Mouse (Mus musculus): ENCODE data around the gene Llgl2. TPM values are rescaled to one million over a fixed set of nuclear protein-coding genes. Genes with fewer than 3 reads are reported as not detected.

Llgl2 gene
- total RNA-seq (2021) = 1 to 10 TPM; 2.3 to 3.6 TPM
- long read RNA-seq, experiment 1, partial matches to known transcripts = 1 of 3 reads
- long read RNA-seq, experiment 1, other reads (novel, unspliced or antisense) = 0 of 3 reads
- long read RNA-seq, experiment 2, partial matches to known transcripts = 0 of 2 reads
- long read RNA-seq, experiment 2, other reads (novel, unspliced or antisense) = 2 of 2 reads

GRCm38 (mm10) chr11:115823774-115824740, at the start of gene Llgl2:
Gene Llgl2, plus strand, starts transcription at chr11:115824049.
- no peak; the same call in 1 of the 2 replicates for TF ChIP-seq CTCF (IDR thresholded peaks at IDR 0.05)
- Histone ChIP-seq H3K4me3 (peak within 1 kb of the TSS; percentile 69), H3K27ac (no peak within 1 kb of the TSS)
- intact Hi-C loops (cut with DNase I) = no loop called here
- DNase-seq (ENCODE audit: extremely low spot score in 1 of 2, low spot score in 2 of 2) = peak; percentile 68

- H3K4me3 ChIP-seq = no peak overlapping the region
- H3K27ac ChIP-seq = no peak overlapping the region
- DNase-seq (ENCODE audit: extremely low spot score in 1 of 2, low spot score in 2 of 2) = no peak
- no peak for TF ChIP-seq CTCF (IDR thresholded peaks at IDR 0.05)
- intact Hi-C loops (cut with DNase I) = no loop called here
Measured at GRCm38 (mm10) chr11:115774653-115775052, 49.2 kb upstream of the Llgl2 start.

- peak overlapping the region; percentile 44 for H3K27ac ChIP-seq
- no peak overlapping the region for H3K4me3 ChIP-seq
- intact Hi-C loops (cut with DNase I) = no loop called here
- DNase-seq (ENCODE audit: extremely low spot score in 1 of 2, low spot score in 2 of 2) = peak in 1 of 2 experiments; percentile 10
- TF ChIP-seq CTCF (IDR thresholded peaks at IDR 0.05) = no peak
Measured at GRCm38 (mm10) chr11:115775821-115776665, 47.8 kb upstream of the Llgl2 start.

- intact Hi-C loops (cut with DNase I) = no loop called here
- no peak overlapping the region for H3K4me3 ChIP-seq
- no peak overlapping the region for H3K27ac ChIP-seq
- no peak for TF ChIP-seq CTCF (IDR thresholded peaks at IDR 0.05)
- no peak for DNase-seq (ENCODE audit: extremely low spot score in 1 of 2, low spot score in 2 of 2)
Measured at GRCm38 (mm10) chr11:115776954-115777353, 46.9 kb upstream of the Llgl2 start.

GRCm38 (mm10) chr11:115777487-115778335, 46.1 kb upstream of the Llgl2 start:
- TF ChIP-seq CTCF (IDR thresholded peaks at IDR 0.05) = no peak
- intact Hi-C loops (cut with DNase I) = no loop called here
- no peak for DNase-seq (ENCODE audit: extremely low spot score in 1 of 2, low spot score in 2 of 2)
- Histone ChIP-seq H3K4me3 (no peak overlapping the region), H3K27ac (no peak overlapping the region)

GRCm38 (mm10) chr11:115779038-115779571, 44.7 kb upstream of the Llgl2 start:
- intact Hi-C loops (cut with DNase I) = no loop called here
- peak in 1 of 2 experiments; percentile 64 for DNase-seq (ENCODE audit: extremely low spot score in 1 of 2, low spot score in 2 of 2)
- Histone ChIP-seq H3K4me3 (no peak overlapping the region), H3K27ac (peak overlapping the region; percentile 91)
- no peak for TF ChIP-seq CTCF (IDR thresholded peaks at IDR 0.05)

GRCm38 (mm10) chr11:115780141-115781070, 43.4 kb upstream of the Llgl2 start:
- intact Hi-C loops (cut with DNase I) = loop anchor here (2.0 to 5.0 kb wide), 2 partner anchors 32 to 53 kb away; partner anchors contain the start of gene Caskin2
- Histone ChIP-seq H3K4me3 (peak overlapping the region; percentile 50), H3K27ac (peak overlapping the region; percentile 91)
- DNase-seq (ENCODE audit: extremely low spot score in 1 of 2, low spot score in 2 of 2) = peak; percentile 51 to 68
- no peak for TF ChIP-seq CTCF (IDR thresholded peaks at IDR 0.05)

- intact Hi-C loops (cut with DNase I) = no loop called here
- DNase-seq (ENCODE audit: extremely low spot score in 1 of 2, low spot score in 2 of 2) = no peak
- Histone ChIP-seq H3K4me3 (no peak overlapping the region), H3K27ac (no peak overlapping the region)
- no peak for TF ChIP-seq CTCF (IDR thresholded peaks at IDR 0.05)
Measured at GRCm38 (mm10) chr11:115786473-115786872, 37.4 kb upstream of the Llgl2 start.

GRCm38 (mm10) chr11:115789787-115790186, 34.1 kb upstream of the Llgl2 start:
- DNase-seq (ENCODE audit: extremely low spot score in 1 of 2, low spot score in 2 of 2) = no peak
- intact Hi-C loops (cut with DNase I) = no loop called here
- Histone ChIP-seq H3K27ac (no peak overlapping the region), H3K4me3 (no peak overlapping the region)
- TF ChIP-seq CTCF (IDR thresholded peaks at IDR 0.05) = no peak

- Histone ChIP-seq H3K27ac (no peak overlapping the region), H3K4me3 (no peak overlapping the region)
- no peak for TF ChIP-seq CTCF (IDR thresholded peaks at IDR 0.05)
- no peak for DNase-seq (ENCODE audit: extremely low spot score in 1 of 2, low spot score in 2 of 2)
- intact Hi-C loops (cut with DNase I) = no loop called here
Measured at GRCm38 (mm10) chr11:115791919-115792318, 31.9 kb upstream of the Llgl2 start.
